Mouse (Mus musculus): ENCODE results near the gene Brd7. TPM values are rescaled to one million over a fixed set of nuclear protein-coding genes. Genes with fewer than 3 reads are reported as not detected.

The Brd7 gene
- polyA plus RNA-seq, 1 experiment, result 16.9 TPM

GRCm38 (mm10) chr8:88382311-88383163 lies 20.5 kb upstream of the Brd7 start:
- H3K79me3 ChIP-seq (ENCODE audit: low read depth), result no peaks in the 10 kb centered on the region
- no peaks in the 10 kb centered on the region for H3K79me2 ChIP-seq (ENCODE audit: control insufficient read depth, insufficient read depth)
- H3K36me3 ChIP-seq (ENCODE audit: control insufficient read depth, insufficient read depth), result no peaks in the 10 kb centered on the region
- H3K27me3 ChIP-seq (ENCODE audit: control insufficient read depth, insufficient read depth, insufficient read length), result peaks cover 13% of the 10 kb centered on the region
- TF ChIP-seq MYOG (IDR thresholded peaks at IDR 0.05; ENCODE audit: control insufficient read depth, extremely low read depth, insufficient read length) (no peak), MYOD1 (IDR thresholded peaks at IDR 0.05; ENCODE audit: control insufficient read depth, insufficient read length, low read depth) (no peak), MAX (IDR thresholded peaks at IDR 0.05) (no peak), CEBPB (IDR thresholded peaks at IDR 0.05; ENCODE audit: low read depth) (no peak), FOSL1 (IDR thresholded peaks at IDR 0.05; ENCODE audit: insufficient read depth, low read length, poor library complexity, severe bottlenecking) (no peak), USF1 (IDR thresholded peaks at IDR 0.05; ENCODE audit: low read depth) (no peak), CTCF (IDR thresholded peaks at IDR 0.05; ENCODE audit: control insufficient read depth, insufficient read depth, insufficient read length) (no peak)
- H3ac ChIP-seq (ENCODE audit: control insufficient read depth, insufficient read length, low read depth), result no peak overlapping the region
- no peak overlapping the region for H3K4me3 ChIP-seq (ENCODE audit: insufficient read depth, poor library complexity, severe bottlenecking)

GRCm38 (mm10) chr8:88380497-88380896 lies 18.5 kb upstream of the Brd7 start:
- H3K27me3 ChIP-seq (ENCODE audit: control insufficient read depth, insufficient read depth, insufficient read length), result peaks cover 29% of the 10 kb centered on the region
- no peaks in the 10 kb centered on the region for H3K79me3 ChIP-seq (ENCODE audit: low read depth)
- TF ChIP-seq CEBPB (IDR thresholded peaks at IDR 0.05; ENCODE audit: low read depth), result no peak
- no peak for TF ChIP-seq USF1 (IDR thresholded peaks at IDR 0.05; ENCODE audit: low read depth)
- TF ChIP-seq MYOD1 (IDR thresholded peaks at IDR 0.05; ENCODE audit: control insufficient read depth, insufficient read length, low read depth), result no peak
- TF ChIP-seq MAX (IDR thresholded peaks at IDR 0.05), result no peak
- H3ac ChIP-seq (ENCODE audit: control insufficient read depth, insufficient read length, low read depth), result no peak overlapping the region
- H3K36me3 ChIP-seq (ENCODE audit: control insufficient read depth, insufficient read depth), result no peaks in the 10 kb centered on the region
- no peak overlapping the region for H3K4me3 ChIP-seq (ENCODE audit: insufficient read depth, poor library complexity, severe bottlenecking)
- H3K79me2 ChIP-seq (ENCODE audit: control insufficient read depth, insufficient read depth), result no peaks in the 10 kb centered on the region

DNA sequence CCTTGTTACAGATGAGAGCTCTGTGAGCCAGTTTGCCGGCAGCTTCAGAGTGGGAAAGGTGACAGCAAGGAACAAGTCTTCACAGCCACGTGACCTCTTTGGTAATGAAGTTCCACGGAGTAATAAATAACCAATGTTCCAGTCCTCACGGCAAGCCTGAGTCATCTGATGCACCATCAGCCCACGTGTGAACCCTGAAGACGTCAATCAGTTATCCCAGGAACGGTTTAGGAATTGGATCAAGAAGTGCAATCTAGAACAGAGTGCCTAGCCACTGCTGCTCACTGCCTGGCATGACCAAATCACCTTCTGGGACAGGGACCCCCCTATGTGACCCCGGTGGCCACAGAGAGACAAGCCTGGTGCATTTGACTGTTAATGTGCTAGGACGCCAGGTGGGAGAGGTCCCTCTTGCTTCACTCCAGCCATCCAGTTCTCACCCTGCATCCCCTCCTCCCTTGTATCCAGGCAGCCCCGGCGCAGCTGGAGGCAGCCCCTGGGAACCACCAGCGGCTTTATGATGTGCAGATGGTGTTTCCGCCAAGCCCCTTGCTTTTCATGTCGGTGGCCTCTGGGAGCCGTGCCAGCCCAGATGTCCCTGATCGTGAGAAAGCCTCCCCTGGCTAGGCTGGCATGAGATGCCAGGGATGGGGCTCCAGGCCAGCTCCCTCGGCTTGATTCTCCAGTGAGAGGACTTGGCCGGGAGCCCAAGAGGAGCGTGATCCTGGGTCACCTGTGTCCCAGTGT lies 15.0 kb upstream of the Brd7 start:
- Histone ChIP-seq H3K27me3 (ENCODE audit: control insufficient read depth, insufficient read depth, insufficient read length) (peaks cover 40% of the 10 kb centered on the region), H3K4me3 (ENCODE audit: insufficient read depth, poor library complexity, severe bottlenecking) (no peak overlapping the region), H3K79me3 (ENCODE audit: low read depth) (no peaks in the 10 kb centered on the region), H3K36me3 (ENCODE audit: control insufficient read depth, insufficient read depth) (no peaks in the 10 kb centered on the region), H3ac (ENCODE audit: control insufficient read depth, insufficient read length, low read depth) (no peak overlapping the region), H3K79me2 (ENCODE audit: control insufficient read depth, insufficient read depth) (no peaks in the 10 kb centered on the region)
- TF ChIP-seq USF1 (IDR thresholded peaks at IDR 0.05; ENCODE audit: low read depth) (no peak), MYOD1 (IDR thresholded peaks at IDR 0.05; ENCODE audit: control insufficient read depth, insufficient read length, low read depth) (no peak), FOSL1 (IDR thresholded peaks at IDR 0.05; ENCODE audit: insufficient read depth, low read length, poor library complexity, severe bottlenecking) (no peak), MYOG (IDR thresholded peaks at IDR 0.05; ENCODE audit: control insufficient read depth, extremely low read depth, insufficient read length) (no peak), MAX (IDR thresholded peaks at IDR 0.05) (no peak)

DNA sequence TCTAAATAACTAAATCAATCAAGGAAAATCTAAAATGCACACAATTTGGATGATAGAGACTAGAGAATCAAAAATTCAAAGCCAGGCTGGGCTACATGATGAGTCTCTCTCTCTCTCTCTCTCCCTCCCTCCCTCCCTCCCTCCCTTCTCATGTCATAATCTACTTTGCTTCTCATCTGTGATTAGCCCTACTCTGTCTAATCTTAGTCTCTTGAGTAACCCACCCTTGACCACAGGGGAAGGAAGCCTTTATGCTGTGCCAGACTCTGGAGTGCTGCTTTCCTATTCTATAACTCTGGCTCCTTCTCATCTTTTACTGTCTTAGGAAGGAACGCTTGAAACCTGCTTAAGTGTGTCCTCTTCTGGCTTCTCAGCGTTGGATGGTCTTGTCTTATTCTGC lies 9.5 kb upstream of the Brd7 start:
- Histone ChIP-seq H3K36me3 (ENCODE audit: control insufficient read depth, insufficient read depth) (no peaks in the 10 kb centered on the region), H3K4me3 (ENCODE audit: insufficient read depth, poor library complexity, severe bottlenecking) (no peak overlapping the region), H3K27me3 (ENCODE audit: control insufficient read depth, insufficient read depth, insufficient read length) (peaks cover 30% of the 10 kb centered on the region), H3K79me2 (ENCODE audit: control insufficient read depth, insufficient read depth) (no peaks in the 10 kb centered on the region), H3K79me3 (ENCODE audit: low read depth) (no peaks in the 10 kb centered on the region), H3ac (ENCODE audit: control insufficient read depth, insufficient read length, low read depth) (no peak overlapping the region)
- TF ChIP-seq CTCF (IDR thresholded peaks at IDR 0.05; ENCODE audit: control insufficient read depth, insufficient read depth, insufficient read length) (no peak), MYOG (IDR thresholded peaks at IDR 0.05; ENCODE audit: control insufficient read depth, extremely low read depth, insufficient read length) (no peak), MYOD1 (IDR thresholded peaks at IDR 0.05; ENCODE audit: control insufficient read depth, insufficient read length, low read depth) (no peak), USF1 (IDR thresholded peaks at IDR 0.05; ENCODE audit: low read depth) (no peak), MAX (IDR thresholded peaks at IDR 0.05) (no peak), CEBPB (IDR thresholded peaks at IDR 0.05; ENCODE audit: low read depth) (no peak), FOSL1 (IDR thresholded peaks at IDR 0.05; ENCODE audit: insufficient read depth, low read length, poor library complexity, severe bottlenecking) (no peak)

- H3K79me3 ChIP-seq (ENCODE audit: low read depth), result no peaks in the 10 kb centered on the region
- no peaks in the 10 kb centered on the region for H3K79me2 ChIP-seq (ENCODE audit: control insufficient read depth, insufficient read depth)
- TF ChIP-seq USF1 (IDR thresholded peaks at IDR 0.05; ENCODE audit: low read depth), result no peak
- no peak for TF ChIP-seq CEBPB (IDR thresholded peaks at IDR 0.05; ENCODE audit: low read depth)
- no peak for TF ChIP-seq MAX (IDR thresholded peaks at IDR 0.05)
- TF ChIP-seq FOSL1 (IDR thresholded peaks at IDR 0.05; ENCODE audit: insufficient read depth, low read length, poor library complexity, severe bottlenecking), result no peak
- no peak for TF ChIP-seq MYOG (IDR thresholded peaks at IDR 0.05; ENCODE audit: control insufficient read depth, extremely low read depth, insufficient read length)
- TF ChIP-seq CTCF (IDR thresholded peaks at IDR 0.05; ENCODE audit: control insufficient read depth, insufficient read depth, insufficient read length), result no peak
- no peak for TF ChIP-seq MYOD1 (IDR thresholded peaks at IDR 0.05; ENCODE audit: control insufficient read depth, insufficient read length, low read depth)
- no peak overlapping the region for H3ac ChIP-seq (ENCODE audit: control insufficient read depth, insufficient read length, low read depth)
- no peak overlapping the region for H3K4me3 ChIP-seq (ENCODE audit: insufficient read depth, poor library complexity, severe bottlenecking)
- peaks cover 22% of the 10 kb centered on the region for H3K27me3 ChIP-seq (ENCODE audit: control insufficient read depth, insufficient read depth, insufficient read length)
- no peaks in the 10 kb centered on the region for H3K36me3 ChIP-seq (ENCODE audit: control insufficient read depth, insufficient read depth)
Measured at GRCm38 (mm10) chr8:88369805-88370204, 7.8 kb upstream of the Brd7 start.

Data from C2C12 (cell line).